Mouse (Mus musculus) CH12.LX (cell line): ENCODE results near the gene Dennd1a. TPM values are rescaled to one million over a fixed set of nuclear protein-coding genes. Genes with fewer than 3 reads are reported as not detected.

Experiments
- DNase-seq: peaks from one replicate; pipeline ENCODE4 v3.0.0-alpha.2; 2013; ENCODE audit errors: extremely low read depth
- H3K27ac ChIP-seq: 2 replicates; pipeline ENCODE4 v1.5.1; 2012; ENCODE audit warnings: low read depth, mild to moderate bottlenecking, control low read depth, moderate library complexity; ENCODE audit not compliant: insufficient read depth
- H3K27me3 ChIP-seq: replicated peaks from 2 replicates; pipeline ENCODE3; 2012; ENCODE audit warnings: inconsistent platforms
- H3K36me3 ChIP-seq, 2 experiments: replicated peaks in 1 of 2; 2 replicates each; pipeline versions ENCODE3 to v1.6.1; 2012; ENCODE audit warnings: inconsistent platforms in 1 of 2, low read length in 1 of 2, mild to moderate bottlenecking in 1 of 2, mixed read lengths in 1 of 2, moderate library complexity in 1 of 2; ENCODE audit not compliant: control insufficient read depth in 1 of 2, insufficient read depth in 1 of 2
- H3K4me1 ChIP-seq, 2 experiments: 2 replicates each; pipeline ENCODE4 v1.6.1; 2012; ENCODE audit warnings: inconsistent platforms in 1 of 2, moderate library complexity in 1 of 2; ENCODE audit not compliant: insufficient read depth in 2 of 2, control insufficient read depth in 1 of 2
- H3K4me2 ChIP-seq: 2 replicates; pipeline ENCODE4 v1.6.1; 2012; ENCODE audit warnings: low read depth, mild to moderate bottlenecking, control low read depth; ENCODE audit not compliant: poor library complexity, insufficient read depth, severe bottlenecking
- H3K4me3 ChIP-seq, 3 experiments: fragments of 150-350 bp in 1 of 3; sonication (generic) in 1 of 3; replicated peaks in 1 of 3; 2 replicates each; pipeline versions ENCODE3 to v1.5.1; 2011 to 2012; ENCODE audit warnings: low read depth in 2 of 3, low read length in 2 of 3, mild to moderate bottlenecking in 2 of 3, moderate library complexity in 2 of 3, control low read depth in 1 of 3, improper control_type of control experiment in 1 of 3, inconsistent platforms in 1 of 3, mixed read lengths in 1 of 3; ENCODE audit not compliant: poor library complexity in 1 of 3
- H3K79me2 ChIP-seq: replicated peaks from 2 replicates; pipeline ENCODE4 v1.6.1; 2012; ENCODE audit warnings: mild to moderate bottlenecking, moderate library complexity; ENCODE audit not compliant: control insufficient read depth, poor library complexity, insufficient read depth, severe bottlenecking; ENCODE audit errors: extremely low read depth
- H3K9ac ChIP-seq: 2 replicates; pipeline ENCODE4 v1.6.1; 2012; ENCODE audit warnings: low read depth, mild to moderate bottlenecking, control low read depth, moderate library complexity; ENCODE audit not compliant: insufficient read depth
- H3K9me3 ChIP-seq: replicated peaks from 2 replicates; pipeline ENCODE3; 2012; ENCODE audit warnings: low read length, inconsistent platforms, mixed read lengths
- CHD2 ChIP-seq: IDR thresholded peaks from 2 replicates; pipeline ENCODE4 v1.6.1; 2011; ENCODE audit warnings: low read length, improper control_type of control experiment
- CTCF ChIP-seq, 2 experiments: IDR thresholded peaks in 1 of 2; conservative IDR thresholded peaks in 1 of 2; 2 replicates each; pipeline ENCODE4 v1.5.1; 2011 to 2012; ENCODE audit warnings: low read depth in 2 of 2, low read length in 2 of 2, improper control_type of control experiment in 1 of 2, inconsistent platforms in 1 of 2, mild to moderate bottlenecking in 1 of 2, moderate library complexity in 1 of 2
- ETS1 ChIP-seq: conservative IDR thresholded peaks from 2 replicates; pipeline ENCODE4 v1.6.1; 2012; ENCODE audit warnings: low read depth, mild to moderate bottlenecking, inconsistent platforms, low read length, improper control_type of control experiment, moderate library complexity
- GABPA ChIP-seq: IDR thresholded peaks from 2 replicates; pipeline ENCODE4 v1.6.1; 2012; ENCODE audit warnings: low read depth, low read length, improper control_type of control experiment, inconsistent platforms; ENCODE audit not compliant: insufficient replicate concordance
- IRF4 ChIP-seq: IDR thresholded peaks from 2 replicates; pipeline ENCODE4 v1.6.1; 2014; ENCODE audit warnings: low read depth, mild to moderate bottlenecking, inconsistent platforms, low read length, improper control_type of control experiment
- KAT2A ChIP-seq: IDR thresholded peaks from 2 replicates; pipeline ENCODE4 v1.6.1; 2012; ENCODE audit warnings: low read length, improper control_type of control experiment, inconsistent platforms; ENCODE audit not compliant: insufficient replicate concordance
- MAFK ChIP-seq: IDR thresholded peaks from 2 replicates; pipeline ENCODE4 v1.6.1; 2011; ENCODE audit warnings: low read length, improper control_type of control experiment; ENCODE audit not compliant: insufficient replicate concordance
- MAX ChIP-seq: IDR thresholded peaks from 2 replicates; pipeline ENCODE4 v1.6.1; 2011; ENCODE audit warnings: low read length, improper control_type of control experiment
- NRF1 ChIP-seq: IDR thresholded peaks from 2 replicates; pipeline ENCODE4 v1.6.1; 2014; ENCODE audit warnings: low read depth, mild to moderate bottlenecking, inconsistent platforms, low read length, improper control_type of control experiment, moderate library complexity
- POLR2AphosphoS2 ChIP-seq: IDR thresholded peaks from 2 replicates; pipeline ENCODE4 v1.6.1; 2011; ENCODE audit warnings: low read depth, low read length, improper control_type of control experiment
- RAD21 ChIP-seq: IDR thresholded peaks from 2 replicates; pipeline ENCODE4 v1.6.1; 2011; ENCODE audit warnings: low read depth, mild to moderate bottlenecking, low read length, improper control_type of control experiment, moderate library complexity
- SMC3 ChIP-seq: IDR thresholded peaks from 2 replicates; pipeline ENCODE4 v1.6.1; 2011; ENCODE audit warnings: low read depth, low read length, improper control_type of control experiment
- TCF12 ChIP-seq: IDR thresholded peaks from 2 replicates; pipeline ENCODE4 v1.6.1; 2014; ENCODE audit warnings: low read depth, mild to moderate bottlenecking, inconsistent platforms, low read length, improper control_type of control experiment
- ZKSCAN1 ChIP-seq: IDR thresholded peaks from 2 replicates; pipeline ENCODE4 v1.6.1; 2012; ENCODE audit warnings: low read depth, inconsistent platforms, low read length, improper control_type of control experiment, borderline replicate concordance
- dilution Hi-C: fragments of 300-500 bp; cut with MboI; formaldehyde crosslinking; loops from 2 replicates; pipeline ENCODE4 v1.14.3; 2020; ENCODE audit warnings: low sequenced_read_pairs; ENCODE audit not compliant: extremely low pct_unique_long_range_greater_than_20kb, extremely low pct_ligation_motif_present
- in situ Hi-C: fragments of 300-500 bp; cut with MboI; formaldehyde crosslinking; loops from 3 replicates; pipeline ENCODE4 v1.14.3; 2019; ENCODE audit warnings: low sequenced_read_pairs, low pct_ligation_motif_present, low pct_unique_long_range_greater_than_20kb, mixed read lengths
- polyA plus RNA-seq: library from polyadenylated mRNA; unstranded; fragments of >175 nt; gene quantifications from 2 replicates; pipeline ENCODE4 v1.2.1, GENCODE M21; 2012; ENCODE audit warnings: low read depth; ENCODE audit not compliant: insufficient read length
- total RNA-seq, 2 experiments: library from RNA; depleted of rRNA; stranded (reverse); fragments of 300-350 nt in 1 of 2; fragments of >200 nt in 1 of 2; gene quantifications; 2 replicates each; pipeline ENCODE4 v1.2.3; 2012 to 2014

Dennd1a gene
- total and polyA plus RNA-seq, 3 experiments: 2.7 to 7.3 (median 4.3) TPM

DNA sequence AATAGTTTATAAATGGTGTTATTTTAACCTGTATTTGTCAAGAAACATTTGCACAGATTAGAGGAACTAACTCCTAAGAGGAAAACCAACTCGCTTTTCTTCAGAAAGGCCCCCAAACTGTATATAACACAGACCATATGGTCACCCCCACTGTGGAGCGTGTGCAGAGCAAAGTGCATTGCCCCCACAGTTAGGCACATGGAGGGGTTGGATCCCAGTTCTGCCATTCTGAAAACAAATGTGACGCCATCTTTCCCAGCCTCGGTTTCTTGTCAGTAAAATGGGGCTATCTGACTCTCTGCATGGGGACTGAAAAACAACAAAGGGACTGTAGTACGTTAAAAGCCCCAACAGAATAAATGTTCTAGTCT is 361.1 kb downstream of the Dennd1a start:
- Histone ChIP-seq H3K4me2 (no peak overlapping the region), H3K27ac (no peak overlapping the region), H3K4me3 (no peak overlapping the region), H3K27me3 (no peaks in the 10 kb centered on the region), H3K79me2 (no peaks in the 10 kb centered on the region), H3K9me3 (no peaks in the 10 kb centered on the region), H3K36me3 (peaks cover 0 to 5% of the 10 kb centered on the region in 2 experiments), H3K9ac (no peak overlapping the region), H3K4me1 (peaks cover 4 to 28% of the 10 kb centered on the region in 2 experiments)
- in situ Hi-C loops: loop anchor here (10.0 kb wide), 1 partner anchor 449 kb away; no protein-coding TSS in a partner anchor
- dilution Hi-C loops: no loop called here
- no peak for DNase-seq
- no peak for TF ChIP-seq GABPA
- 0 out of 4 replicates have a peak, but pooled peaks of 1 of the 2 experiments have one; percentile 10 for TF ChIP-seq CTCF (conservative IDR thresholded peaks at IDR 0.05 in 1 of 2, IDR thresholded peaks at IDR 0.05 in 1 of 2; ENCODE audit: low read depth in 2 of 2, low read length in 2 of 2)

DNA sequence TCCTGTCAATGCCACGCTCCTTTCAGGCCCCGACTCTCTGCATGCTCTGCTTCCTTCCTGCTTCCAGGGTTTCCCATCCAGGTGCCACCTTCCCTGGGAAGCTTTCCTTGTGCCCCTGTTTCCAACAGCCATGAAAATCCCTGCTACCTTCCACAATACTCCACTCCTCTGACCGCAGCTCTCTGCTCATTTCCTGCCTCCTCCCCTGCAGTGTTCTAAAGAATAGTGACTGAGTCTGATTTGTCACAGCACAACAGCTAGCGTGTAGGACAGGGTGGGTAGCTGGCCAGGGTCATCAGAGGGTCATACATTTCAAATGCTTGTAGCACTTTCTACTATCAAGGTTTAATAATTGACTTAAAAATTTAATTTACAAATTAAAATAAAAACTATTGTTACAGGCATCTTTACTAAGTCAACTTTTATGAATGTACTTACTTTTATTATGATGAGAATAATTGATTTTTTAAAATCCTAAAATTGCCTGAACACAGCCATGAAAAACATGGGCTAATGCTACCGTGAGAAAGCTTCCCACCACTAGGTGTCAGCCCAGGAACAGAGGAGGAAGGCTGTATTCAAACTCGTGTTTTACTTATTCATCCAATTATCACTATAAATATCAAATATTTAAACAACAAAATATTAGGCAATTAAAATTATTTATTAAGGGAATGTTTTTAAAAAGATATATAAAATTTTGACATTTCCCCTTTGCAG is 361.6 kb downstream of the Dennd1a start:
- H3K4me3 ChIP-seq: no peak overlapping the region
- no peak overlapping the region for H3K9ac ChIP-seq
- dilution Hi-C loops: no loop called here
- no peaks in the 10 kb centered on the region for H3K27me3 ChIP-seq
- H3K27ac ChIP-seq: no peak overlapping the region
- in situ Hi-C loops: loop anchor here (10.0 kb wide), 1 partner anchor 449 kb away; no protein-coding TSS in a partner anchor
- H3K36me3 ChIP-seq: peaks cover 0 to 5% of the 10 kb centered on the region in 2 experiments
- H3K4me2 ChIP-seq: no peak overlapping the region
- peaks cover 4 to 28% of the 10 kb centered on the region in 2 experiments for H3K4me1 ChIP-seq
- H3K79me2 ChIP-seq: no peaks in the 10 kb centered on the region
- H3K9me3 ChIP-seq: no peaks in the 10 kb centered on the region
- TF ChIP-seq IRF4 (no peak), RAD21 (peak; percentile 81), CTCF (conservative IDR thresholded peaks at IDR 0.05 in 1 of 2, IDR thresholded peaks at IDR 0.05 in 1 of 2; ENCODE audit: low read depth in 2 of 2, low read length in 2 of 2) (peak; percentile 29 to 80; a peak in 3 of 4 replicates), SMC3 (peak; percentile 55), ETS1 (no peak), ZKSCAN1 (no peak)
- peak; percentile 34 for DNase-seq

DNA sequence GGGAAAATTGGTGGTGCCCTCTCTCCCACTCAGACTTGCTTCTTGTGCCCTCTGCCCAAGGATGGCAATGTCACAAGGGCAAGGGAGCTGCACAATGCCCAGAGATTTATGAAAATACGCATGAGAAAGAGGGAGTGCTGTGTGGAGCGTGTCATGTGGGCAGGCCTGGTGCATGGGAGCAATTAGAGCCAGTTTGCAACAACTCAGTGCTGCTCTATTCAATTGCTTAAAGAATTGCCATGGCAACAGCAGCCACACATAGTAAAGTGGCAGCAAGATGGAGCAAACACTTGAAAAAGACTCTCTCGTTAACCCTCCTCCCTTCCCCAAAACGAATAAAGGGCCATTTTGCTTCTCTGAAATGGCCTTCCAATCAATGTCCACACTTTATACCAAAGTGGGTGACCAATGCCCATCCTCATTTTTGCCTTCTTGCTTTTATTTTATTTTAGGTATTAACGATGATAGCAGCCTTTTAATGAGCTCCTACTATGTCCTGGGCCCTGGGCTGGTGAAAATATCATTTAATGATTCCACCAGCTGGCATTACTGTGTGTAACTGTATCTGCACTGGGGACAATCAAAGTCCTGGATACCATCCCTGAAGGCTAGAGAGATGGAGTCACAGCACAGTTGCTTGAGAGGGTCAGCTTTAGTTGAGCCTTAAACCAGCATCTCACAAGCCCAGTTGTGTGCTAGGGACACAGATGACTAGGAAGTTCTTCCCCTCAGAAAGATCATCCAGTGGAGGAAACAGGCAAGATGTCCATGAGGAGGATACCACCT is 378.3 kb downstream of the Dennd1a start:
- H3K9ac ChIP-seq: no peak overlapping the region
- in situ Hi-C loops: no loop called here
- H3K27ac ChIP-seq: no peak overlapping the region
- TF ChIP-seq MAX: no peak
- TF ChIP-seq IRF4: no peak
- no peak for TF ChIP-seq ZKSCAN1
- no peak for TF ChIP-seq TCF12
- TF ChIP-seq KAT2A: no peak
- TF ChIP-seq MAFK: no peak
- TF ChIP-seq NRF1: no peak
- no peak for TF ChIP-seq POLR2AphosphoS2
- no peak for TF ChIP-seq CHD2
- TF ChIP-seq, all 38 proteins: peak for 0
- Histone ChIP-seq H3K4me2 (no peak overlapping the region), H3K79me2 (no peaks in the 10 kb centered on the region), H3K4me1 (peaks cover 11 to 31% of the 10 kb centered on the region in 2 experiments; a peak in 3 of 4 replicates), H3K27me3 (no peaks in the 10 kb centered on the region), H3K36me3 (peaks cover 0 to 2% of the 10 kb centered on the region in 2 experiments), H3K9me3 (no peaks in the 10 kb centered on the region), H3K4me3 (no peak overlapping the region)
- no peak for DNase-seq
- dilution Hi-C loops: no loop called here
